Mouse (Mus musculus) CD4-positive, CD25-positive, alpha-beta regulatory T cell, adult 2 months (primary cell): ENCODE measurements at regions not wholly inside any gene's neighbourhood (a gene's known extent, or its start where the extent isn't known, plus 50 kb on each side); places are given as distances from the start of the nearest gene placed in this dataset.

Experiments used
- DNase-seq: peaks from one replicate; pipeline ENCODE4 v3.0.0-alpha.2; 2012; ENCODE audit warnings: low read depth, low spot score

DNA sequence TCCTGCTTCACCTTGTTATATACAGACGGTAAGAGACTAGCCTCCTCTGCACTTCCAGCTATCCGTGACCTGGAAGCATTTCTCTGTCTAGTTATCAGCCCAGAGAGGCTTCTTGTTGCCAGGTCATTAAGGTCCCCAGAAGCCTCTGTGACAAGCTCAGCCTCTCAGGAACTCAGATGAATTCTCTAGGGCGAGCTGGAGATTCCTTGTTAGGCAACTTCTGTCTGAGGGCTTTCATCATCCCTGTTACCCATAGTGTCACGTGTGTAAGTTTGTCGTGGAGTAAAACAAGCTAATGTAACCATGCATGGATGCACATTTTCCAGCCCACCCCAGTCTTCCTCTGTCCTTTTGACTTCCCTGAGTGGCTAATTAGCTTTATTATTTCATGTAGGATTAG lies 126.3 kb upstream of the Ednra start:
- DNase-seq: no peak

DNA sequence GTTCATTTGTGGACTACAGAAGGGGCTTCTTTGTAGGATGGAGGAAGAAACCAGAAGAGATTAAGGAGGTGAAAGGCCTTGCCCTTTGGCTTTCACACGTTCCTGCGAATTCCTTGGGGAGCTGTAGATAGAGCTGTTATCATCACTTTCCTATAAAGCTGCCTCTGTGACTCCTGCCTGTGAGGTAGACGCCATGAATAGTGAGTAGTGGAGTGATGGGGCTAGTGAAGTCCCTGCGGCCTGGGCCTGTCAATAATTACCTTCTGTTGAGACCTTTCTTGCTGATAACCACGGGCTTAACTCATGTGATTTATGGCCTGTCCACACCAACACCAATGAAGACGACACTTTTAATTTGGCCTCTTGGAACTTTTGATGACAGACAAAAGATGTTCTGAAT lies 146.0 kb upstream of the Ednra start:
- no peak for DNase-seq

DNA sequence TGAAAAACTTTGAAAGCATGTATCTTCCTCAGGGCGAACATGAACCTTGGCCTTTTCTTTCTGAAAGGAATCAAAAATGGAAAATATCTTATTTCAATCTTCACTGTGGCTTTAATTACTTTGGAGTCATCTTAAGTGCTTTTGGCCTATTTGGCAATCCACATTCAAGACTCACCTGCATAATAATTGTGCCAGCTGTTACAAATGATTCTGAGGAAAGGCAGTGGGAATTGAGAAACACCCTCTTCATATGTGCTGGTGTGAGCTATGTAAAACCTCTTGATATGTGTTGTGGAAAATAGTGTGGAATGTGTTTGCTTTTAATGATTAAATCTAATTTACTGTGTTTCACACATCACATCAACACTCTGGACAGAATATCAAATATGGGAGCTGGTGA lies 148.5 kb upstream of the Ednra start:
- DNase-seq: no peak

DNA sequence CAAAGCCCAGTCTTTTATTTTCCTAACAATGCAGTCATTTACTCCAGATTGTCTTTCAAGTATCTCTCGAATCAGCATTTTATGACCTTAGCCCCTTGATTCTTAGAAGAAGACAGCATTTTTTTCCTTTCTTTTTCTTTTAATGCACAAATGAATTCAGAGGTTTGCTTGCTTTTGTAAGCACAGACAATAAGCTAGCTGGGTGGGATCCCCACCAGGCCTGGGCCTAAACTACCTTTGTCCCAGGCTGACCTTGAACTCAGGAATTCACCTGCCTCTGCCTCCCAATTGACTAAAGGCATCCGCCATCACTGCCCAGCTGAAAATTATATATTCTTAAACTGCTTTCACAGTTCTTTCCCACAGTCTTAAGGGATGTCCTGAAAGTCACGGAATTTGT lies 195.5 kb upstream of the Ednra start:
- no peak for DNase-seq

DNA sequence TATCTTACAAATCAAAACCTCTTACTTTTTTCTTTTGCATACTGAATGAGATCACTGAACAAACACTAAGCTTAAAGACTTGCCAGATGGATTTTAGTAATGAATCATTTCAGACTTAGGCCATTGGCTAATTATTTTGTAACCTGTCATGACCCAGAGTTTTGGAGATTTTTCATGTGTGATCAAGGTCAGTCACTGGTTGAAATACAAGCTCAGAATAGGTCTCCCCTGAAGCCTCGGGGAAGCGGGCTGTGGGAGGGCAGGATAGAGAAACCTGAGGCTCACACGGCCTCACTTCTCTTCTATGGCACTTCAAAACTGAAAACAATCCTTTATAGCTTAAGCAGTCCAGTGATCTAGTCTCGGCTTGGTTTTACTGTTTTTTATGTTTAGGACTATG lies 197.6 kb upstream of the Ednra start:
- no peak for DNase-seq

DNA sequence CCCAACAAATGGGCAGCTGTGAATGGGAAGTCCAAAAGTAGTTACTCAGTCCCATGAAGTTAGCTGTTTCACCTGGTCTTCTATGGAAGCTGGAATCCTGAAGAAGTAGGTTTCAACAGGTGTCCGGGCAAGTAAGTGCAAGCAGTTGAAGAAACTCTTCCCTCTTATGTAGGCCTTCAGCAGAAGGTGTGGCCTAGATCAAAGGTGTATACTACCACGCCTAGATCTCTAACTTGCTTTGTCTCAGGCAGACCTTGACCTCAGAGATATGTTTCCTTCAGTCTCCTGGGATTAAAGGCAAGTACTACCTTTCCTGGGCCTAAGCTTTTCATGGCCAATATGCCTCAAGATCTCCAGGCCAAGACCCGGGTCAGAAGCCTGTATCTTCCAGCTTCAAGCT lies 223.4 kb upstream of the Ednra start:
- DNase-seq: no peak

DNA sequence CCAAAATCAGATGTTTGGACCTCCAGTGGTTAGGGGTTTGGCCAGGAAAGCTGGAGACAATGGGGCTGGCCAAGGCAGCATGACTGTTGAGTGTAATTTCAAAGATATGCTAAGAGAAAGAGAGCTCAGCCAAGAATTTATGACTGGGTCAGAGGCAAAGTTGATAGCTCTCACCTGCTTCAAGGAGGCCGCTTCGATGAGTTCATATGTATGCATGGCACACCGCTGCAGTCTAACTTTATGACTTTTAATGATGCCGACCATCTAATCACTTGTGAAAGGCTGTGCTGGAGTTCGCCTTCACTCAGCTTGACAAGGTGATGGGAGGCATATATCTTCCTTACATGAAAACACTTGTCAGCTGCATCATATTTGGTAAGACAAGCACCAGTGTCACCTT lies 225.4 kb upstream of the Ednra start:
- no peak for DNase-seq

DNA sequence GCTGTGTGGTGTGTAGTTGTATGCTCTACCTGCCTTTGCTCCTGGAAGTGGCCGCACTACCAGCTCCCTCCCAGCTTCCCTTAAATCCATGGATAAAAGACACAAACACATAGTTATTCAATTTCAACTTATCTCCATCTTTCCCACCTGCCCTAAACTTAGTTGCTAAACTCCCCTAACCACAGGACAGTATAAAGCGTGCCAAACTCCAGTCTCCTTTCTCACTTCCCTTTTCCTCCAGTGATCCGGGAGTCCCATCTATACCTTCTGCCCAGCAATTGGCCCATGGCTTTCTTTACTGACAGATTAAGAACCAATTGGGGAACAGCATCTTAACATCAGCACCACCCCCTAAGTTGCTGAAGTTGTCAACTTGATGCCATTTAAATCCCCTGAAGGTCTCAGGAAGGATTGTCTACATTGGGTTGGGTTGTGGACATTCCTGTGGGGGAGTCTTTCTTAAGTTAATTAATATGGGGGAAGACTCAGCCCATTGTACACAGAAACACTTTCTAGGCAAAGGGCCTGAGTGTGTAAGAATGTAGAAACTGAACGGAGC lies 234.6 kb upstream of the Ednra start:
- no peak for DNase-seq

DNA sequence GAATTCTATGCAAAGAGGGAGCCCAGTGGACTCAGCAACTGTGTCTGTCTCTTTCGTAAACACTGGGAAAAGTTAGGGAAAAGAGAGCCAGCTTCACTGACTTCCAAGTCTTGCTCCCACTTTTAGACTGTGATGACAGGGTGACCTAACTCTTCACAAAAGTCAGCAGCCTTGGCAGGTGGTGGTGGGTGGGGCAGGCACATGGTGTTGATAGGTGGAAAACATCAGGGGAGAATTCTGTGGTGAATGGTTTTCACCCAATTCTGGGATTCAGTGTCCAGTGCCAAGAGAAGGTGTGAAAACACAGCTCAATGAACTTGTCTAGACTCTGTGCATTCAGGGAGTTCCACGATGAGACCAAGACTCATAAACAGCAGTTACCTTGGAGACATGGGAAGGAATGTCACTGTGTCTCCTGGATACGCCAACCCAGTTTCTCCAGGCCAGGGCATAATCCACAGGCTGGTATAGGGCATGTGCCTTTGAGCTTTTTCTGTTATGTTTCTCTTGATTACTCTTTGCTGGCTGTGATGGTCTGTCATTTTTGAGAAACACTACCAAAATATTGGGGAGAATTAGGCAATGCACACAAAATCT lies 238.9 kb upstream of the Ednra start:
- no peak for DNase-seq

DNA sequence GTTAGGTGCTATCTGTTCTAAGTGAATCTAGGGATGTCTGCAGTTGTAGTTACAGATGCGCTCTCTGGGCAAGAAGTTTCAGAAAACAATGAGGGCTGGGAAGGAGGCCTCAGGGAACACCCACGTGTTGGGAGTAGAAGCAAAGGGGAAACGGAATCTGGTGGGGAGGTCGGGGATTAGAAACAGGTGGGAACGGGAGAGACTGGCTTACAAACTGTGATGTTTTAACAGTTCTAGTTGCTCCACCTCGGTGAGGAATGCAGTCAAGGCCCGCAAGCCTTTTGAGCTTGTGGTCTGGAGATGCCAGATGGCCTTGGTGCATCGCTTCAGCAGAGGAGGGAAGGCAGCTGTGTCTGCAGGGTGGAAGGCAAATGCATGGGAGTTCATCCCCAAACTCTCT lies 242.7 kb upstream of the Ttc29 start:
- no peak for DNase-seq

DNA sequence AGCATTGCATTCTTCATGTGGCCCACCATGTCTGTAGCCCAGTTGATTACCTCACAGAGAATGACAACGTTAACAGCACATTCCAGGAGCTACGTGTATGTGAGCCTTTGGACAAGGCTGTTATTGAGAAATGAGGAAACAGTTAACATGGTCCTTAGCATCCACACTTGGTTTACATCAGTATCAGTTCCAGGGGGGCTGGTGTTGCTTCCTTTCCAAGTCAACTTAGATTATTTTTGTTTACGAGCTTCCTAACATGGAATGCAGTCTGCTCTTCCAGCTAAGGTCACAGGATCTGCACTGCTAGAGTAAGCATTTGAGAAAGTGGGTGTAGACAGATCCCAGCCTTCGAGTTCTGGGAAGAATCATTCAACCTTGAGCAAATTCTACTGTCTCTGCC lies 239.4 kb upstream of the Ttc29 start:
- DNase-seq: no peak

DNA sequence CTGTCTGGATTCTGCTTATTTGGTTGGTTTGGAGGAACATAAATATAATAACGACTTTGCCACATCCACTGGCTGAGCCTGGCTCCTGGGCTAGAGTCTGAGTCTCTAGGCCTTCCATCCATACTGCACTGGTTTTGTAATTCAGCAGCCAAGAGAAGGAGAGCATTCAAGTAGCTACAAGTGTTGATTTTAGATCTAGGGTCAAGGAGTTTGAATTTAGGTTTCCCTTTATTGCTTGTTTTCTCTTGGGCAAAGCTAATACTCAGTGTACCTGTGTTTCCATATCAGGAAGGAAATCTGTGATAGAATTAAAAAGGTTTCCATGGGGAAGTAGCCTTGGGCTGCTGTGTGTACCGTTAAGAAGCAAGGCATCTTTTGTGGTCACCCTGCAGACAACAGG lies 234.0 kb upstream of the Ttc29 start:
- no peak for DNase-seq

DNA sequence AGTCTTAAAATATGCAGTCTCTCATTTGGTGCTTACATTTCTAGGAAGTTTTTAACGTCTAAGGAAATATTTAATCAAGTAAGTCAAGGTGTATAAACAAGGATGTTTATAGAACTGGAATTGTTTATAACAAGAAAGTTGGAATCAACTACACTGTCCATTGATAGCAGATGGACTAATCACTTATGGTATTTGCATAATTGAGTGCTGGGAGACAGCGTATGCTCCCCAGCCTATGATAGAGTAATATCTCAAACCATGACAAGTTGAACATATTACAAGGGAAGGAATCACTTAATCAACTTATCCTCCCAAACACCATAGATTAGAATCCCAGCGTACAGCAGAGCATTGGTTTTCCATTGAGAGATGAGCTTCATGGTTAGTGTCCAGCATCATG lies 232.4 kb upstream of the Ttc29 start:
- no peak for DNase-seq

DNA sequence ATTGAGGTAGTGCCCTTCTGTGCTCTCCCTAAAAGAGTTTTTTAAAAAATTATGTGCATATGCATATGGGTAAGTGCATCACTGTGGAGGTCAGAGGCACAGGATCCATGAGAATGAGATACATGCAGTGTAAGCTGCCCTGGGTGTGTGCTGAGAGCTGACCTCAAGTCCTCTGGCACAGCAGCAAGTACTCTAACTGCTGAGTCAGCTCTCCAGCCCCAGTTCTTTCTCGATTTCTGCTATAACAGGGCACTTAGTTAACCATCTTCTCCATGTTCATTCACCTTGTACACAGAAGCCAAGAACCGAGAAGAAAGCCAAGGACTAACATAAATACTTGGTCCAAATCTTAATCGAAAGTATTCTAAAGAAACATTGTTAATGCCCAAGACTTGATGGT lies 231.1 kb upstream of the Ttc29 start:
- no peak for DNase-seq

DNA sequence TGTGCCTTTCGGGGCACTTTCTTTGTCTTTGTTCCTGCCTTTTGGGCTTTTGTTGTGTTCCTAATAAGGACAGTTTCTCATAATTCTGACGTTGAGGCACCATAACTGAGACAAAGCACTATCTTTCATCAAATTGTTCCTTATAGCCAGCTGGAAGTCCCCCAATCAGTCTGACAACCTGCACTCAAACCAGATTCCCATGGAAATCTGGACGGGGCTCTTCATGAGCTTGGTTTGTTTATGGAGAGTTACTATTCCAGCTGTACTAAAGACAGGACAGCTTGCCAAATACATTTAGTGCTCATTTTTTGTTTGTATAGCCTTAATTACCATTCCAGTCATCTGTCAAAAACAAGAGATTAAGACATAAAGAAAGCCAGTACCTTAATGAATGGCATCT lies 229.6 kb upstream of the Ttc29 start:
- DNase-seq: no peak

DNA sequence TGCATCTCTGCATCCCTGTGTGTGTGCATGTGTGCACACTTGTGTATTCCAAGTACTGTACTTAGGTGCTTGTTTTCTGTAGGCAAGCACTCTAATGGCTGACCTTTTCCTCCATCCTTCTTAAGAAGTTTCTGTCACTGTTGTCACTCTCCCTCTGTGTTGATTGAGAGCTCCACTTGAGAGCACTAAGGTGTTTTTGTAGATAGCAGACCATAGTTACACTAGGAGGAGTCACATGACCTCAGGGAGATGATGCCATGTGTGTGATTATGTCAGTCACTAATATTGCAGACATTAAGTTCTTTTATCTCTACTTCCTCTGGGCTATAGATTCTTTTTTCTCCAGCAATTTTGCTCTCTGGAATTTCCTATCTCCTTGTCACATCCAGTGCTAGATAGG lies 225.9 kb upstream of the Ttc29 start:
- DNase-seq: no peak

DNA sequence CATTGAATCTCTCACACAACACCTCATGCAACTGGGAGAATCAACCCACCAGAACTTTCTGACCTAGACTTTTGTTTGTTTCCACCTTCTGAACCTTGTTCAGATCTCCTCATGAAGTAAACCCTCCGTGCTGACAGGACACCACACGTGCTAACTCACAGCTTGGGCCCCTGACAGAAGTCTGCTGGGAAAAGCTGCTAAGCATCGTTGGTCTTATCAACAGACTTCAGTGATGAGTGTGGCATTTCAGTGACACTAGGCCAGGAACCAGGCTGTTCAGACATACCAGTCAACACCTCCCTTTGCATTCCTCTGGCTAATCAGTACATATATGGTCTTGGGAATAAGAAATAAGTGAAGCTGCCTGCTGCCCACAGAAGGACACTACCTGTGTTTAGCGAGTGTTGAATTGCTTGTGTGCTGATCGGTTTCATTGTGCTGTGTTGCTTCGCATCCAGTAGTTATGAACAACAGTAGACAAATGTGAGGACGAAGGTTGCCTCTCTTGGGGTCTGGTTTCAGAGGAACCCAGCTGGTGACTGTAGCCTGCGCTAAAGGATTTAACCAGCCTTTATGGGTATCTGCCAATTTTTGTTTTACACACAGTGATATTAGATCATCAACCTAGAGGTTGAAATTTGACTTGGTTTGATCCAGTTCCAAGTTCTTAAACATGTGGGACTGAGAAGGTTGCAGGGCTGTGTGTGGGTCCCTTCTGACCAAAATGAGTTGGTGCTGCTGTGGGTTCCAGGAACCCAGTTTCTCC lies 224.6 kb upstream of the Ttc29 start:
- no peak for DNase-seq

DNA sequence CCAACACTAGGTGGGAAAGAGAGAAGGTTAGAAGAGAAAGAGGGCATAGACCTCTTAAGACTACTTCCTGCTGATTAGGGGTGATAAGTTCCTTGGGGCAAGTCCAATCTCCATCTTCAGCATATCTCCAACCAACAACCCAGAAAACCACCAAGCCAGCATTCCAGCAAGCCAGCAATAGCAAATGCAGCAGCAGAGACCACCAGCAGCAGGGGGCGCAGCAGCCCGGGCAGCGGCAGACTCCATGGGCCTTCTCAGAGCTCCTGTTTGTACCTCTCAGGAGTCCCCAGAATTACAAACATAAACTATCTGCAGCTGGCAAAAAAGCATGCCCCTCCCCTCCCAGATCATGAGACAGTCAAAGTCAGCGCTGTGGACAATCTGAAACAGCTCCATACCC lies 222.0 kb upstream of the Ttc29 start:
- no peak for DNase-seq

DNA sequence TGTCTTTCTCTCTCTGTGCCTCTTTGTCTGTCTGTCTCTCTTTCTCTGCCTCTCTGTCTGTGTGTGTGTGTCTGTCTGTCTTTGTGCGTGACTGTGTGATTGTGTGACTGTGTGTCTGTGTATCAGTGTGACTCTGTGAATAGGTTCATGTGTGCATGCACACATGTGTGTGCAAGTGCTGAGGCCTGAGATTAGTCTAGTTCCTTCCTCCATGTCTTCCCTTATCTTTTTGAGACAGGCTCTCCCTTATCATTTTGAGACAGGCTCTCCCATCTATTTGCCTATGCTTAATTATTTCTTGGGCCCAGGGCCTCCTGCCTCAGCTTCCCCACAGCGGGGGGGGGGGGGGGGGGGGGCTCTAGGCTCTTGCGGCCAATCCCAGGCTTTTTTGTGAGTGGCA lies 212.8 kb upstream of the Ttc29 start:
- no peak for DNase-seq

DNA sequence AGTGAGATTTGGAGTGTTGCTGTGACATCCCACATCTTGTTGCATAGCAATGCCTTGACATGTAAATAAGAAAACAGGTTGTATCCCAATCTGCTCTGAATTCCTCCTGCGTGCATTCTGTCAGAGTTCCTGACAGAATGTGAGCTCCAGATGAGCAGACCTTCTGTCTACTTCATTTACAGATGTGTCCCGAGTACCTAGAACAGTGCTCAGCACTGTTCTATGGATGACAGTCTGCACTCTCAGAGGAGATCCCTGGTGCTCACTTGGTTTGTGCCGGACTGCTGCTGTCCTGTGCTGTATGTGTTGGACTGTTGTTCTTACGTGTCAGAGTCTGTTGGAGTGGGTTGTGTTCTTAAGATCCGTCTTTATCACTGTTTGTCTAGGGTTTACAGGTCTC lies 211.4 kb upstream of the Ttc29 start:
- no peak for DNase-seq

DNA sequence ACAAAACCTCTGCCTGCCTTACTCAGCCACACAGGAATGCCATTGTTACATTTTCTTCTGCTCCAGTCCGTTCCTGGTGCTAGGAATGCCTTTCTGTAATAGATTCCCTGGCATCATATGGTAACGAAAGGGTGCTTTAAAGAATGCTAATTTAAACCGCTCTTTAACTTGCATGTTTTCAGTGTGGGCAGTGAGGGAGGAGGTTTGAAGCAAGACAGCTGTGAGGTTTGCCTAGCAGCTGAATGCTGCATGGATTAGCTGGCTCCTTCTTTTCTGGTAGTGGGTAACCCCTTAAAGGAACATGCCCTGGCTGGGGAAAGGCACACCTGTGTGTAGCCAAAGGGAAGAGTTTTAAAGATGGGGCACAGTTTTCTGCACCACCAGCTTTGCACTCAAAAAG lies 211.0 kb upstream of the Ttc29 start:
- no peak for DNase-seq

DNA sequence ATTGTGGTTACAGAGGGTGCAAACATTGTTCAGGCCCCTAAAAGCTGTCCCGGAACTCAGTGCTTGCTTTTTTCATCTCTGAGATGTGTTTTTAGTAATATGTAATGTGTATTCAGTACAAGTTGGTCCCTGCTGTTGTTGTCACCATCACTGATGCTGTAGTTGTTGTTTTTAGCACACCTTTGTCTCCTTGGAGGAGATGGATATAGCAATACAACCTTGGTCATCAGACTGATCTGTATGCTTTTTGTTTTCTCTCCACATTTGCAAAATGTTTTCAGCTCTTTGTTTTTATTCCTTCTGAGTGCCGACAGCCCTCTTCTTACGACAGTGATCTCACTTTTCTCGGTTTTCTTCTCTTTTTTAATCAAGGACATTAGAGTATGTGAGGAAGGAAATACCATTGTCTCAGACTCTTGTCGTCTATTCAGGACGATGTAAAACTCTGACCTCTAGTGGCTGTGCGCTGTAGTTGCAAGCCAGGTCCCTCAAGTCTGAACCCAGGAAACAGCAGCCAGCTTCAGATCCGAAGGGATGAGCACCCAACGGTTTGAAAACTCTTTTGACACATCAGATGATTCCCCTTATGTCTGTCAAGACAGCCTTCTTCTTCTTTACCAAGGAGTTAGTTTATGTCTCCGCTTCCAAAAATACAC lies 209.1 kb upstream of the Ttc29 start:
- DNase-seq: peak; percentile 69

DNA sequence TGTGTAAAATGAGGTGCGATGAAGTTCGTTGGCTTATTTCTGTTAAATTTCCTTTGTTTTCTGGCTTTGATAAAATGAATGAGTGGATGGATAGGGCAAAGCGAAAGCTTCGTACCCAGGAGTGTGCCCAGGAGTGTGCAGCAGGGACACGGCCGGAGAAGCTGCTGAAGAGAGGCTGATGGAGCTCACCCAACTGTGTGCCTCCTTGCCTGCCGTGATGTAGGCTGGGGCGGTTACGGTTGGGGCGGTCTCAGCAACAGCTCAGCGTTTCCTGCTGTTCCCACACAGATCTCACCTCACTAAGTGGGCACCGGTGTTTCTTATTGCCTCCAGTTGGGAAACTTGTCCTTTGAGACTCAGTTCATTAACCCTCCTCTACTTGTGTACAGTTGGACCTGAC lies 208.2 kb upstream of the Ttc29 start:
- DNase-seq: no peak
